Mouse (Mus musculus) liver, embryonic 12.5 days (tissue): Measurements from ENCODE around the gene Map2. TPM values are rescaled to one million over a fixed set of nuclear protein-coding genes. Genes with fewer than 3 reads are reported as not detected.

ENCODE experiments used
- ATAC-seq: fragments of 200-750 bp; cut with Nextera tagmentation; 2 replicates; pipeline ENCODE4 v1.8.0; 2017; ENCODE audit warnings: moderate number of reproducible peaks, mild to moderate bottlenecking, moderate library complexity
- H3K27ac ChIP-seq: fragments of 300-500 bp; sonication (generic); 2 replicates; pipeline ENCODE4 v1.5.1; 2016; ENCODE audit warnings: mild to moderate bottlenecking
- H3K27me3 ChIP-seq: fragments of 300-500 bp; sonication (generic); replicated peaks from 2 replicates; pipeline ENCODE4 v1.6.1; 2016; ENCODE audit warnings: mild to moderate bottlenecking, moderate library complexity
- H3K36me3 ChIP-seq: fragments of 300-500 bp; sonication (generic); 2 replicates; pipeline ENCODE4 v1.6.1; 2016; ENCODE audit warnings: mild to moderate bottlenecking, moderate library complexity
- H3K4me1 ChIP-seq: fragments of 300-500 bp; sonication (generic); 2 replicates; pipeline ENCODE4 v1.6.1; 2016
- H3K4me2 ChIP-seq: fragments of 300-500 bp; sonication (generic); 2 replicates; pipeline ENCODE4 v1.6.1; 2016; ENCODE audit warnings: mild to moderate bottlenecking, moderate library complexity
- H3K4me3 ChIP-seq: fragments of 300-500 bp; sonication (generic); 2 replicates; pipeline ENCODE4 v1.5.1; 2016; ENCODE audit warnings: mild to moderate bottlenecking, moderate library complexity
- H3K9ac ChIP-seq: fragments of 300-500 bp; sonication (generic); 2 replicates; pipeline ENCODE4 v1.6.1; 2016; ENCODE audit warnings: mild to moderate bottlenecking, moderate library complexity
- H3K9me3 ChIP-seq: fragments of 300-500 bp; sonication (generic); replicated peaks from 2 replicates; pipeline ENCODE4 v1.6.1; 2016; ENCODE audit warnings: mild to moderate bottlenecking, moderate library complexity
- WGBS: fragments of 180-500 bp; shearing (Covaris S2); methylation state at CpG from one replicate; pipeline ENCODE4 v1.1.7; 2016; ENCODE audit not compliant: insufficient replicate concordance; 5-methylcytosine and 5-hydroxymethylcytosine counted together
- polyA plus RNA-seq: library from polyadenylated mRNA; unstranded; fragments of >200 nt; fragmentation: Nextera tagmentation; extraction: Ambion mirVana; gene quantifications from 2 replicates; pipeline ENCODE4 v1.2.1, GENCODE M21; 2016

The Map2 gene
- polyA plus RNA-seq, 1 experiment from 2014 or later = 1.0 TPM

GRCm38 (mm10) chr1:66266231-66266924, 91.3 kb downstream of the Map2 start:
- no peaks in the 10 kb centered on the region for H3K9me3 ChIP-seq
- no peaks in the 10 kb centered on the region for H3K4me1 ChIP-seq
- H3K9ac ChIP-seq = no peak overlapping the region
- 62% methylated on average over 4 of the region's 4 CpGs for WGBS
- H3K27me3 ChIP-seq = no peaks in the 10 kb centered on the region
- H3K4me2 ChIP-seq = no peak overlapping the region
- H3K27ac ChIP-seq = no peak overlapping the region
- no peak overlapping the region for H3K4me3 ChIP-seq
- ATAC-seq = no peak
- H3K36me3 ChIP-seq = no peaks in the 10 kb centered on the region

- Histone ChIP-seq H3K4me1 (no peaks in the 10 kb centered on the region), H3K27ac (no peak overlapping the region), H3K4me2 (no peak overlapping the region), H3K9me3 (no peaks in the 10 kb centered on the region), H3K27me3 (no peaks in the 10 kb centered on the region), H3K4me3 (no peak overlapping the region), H3K9ac (no peak overlapping the region), H3K36me3 (no peaks in the 10 kb centered on the region)
- no peak for ATAC-seq
- 78% methylated on average over 3 of the region's 5 CpGs for WGBS
These were observed 102.6 kb downstream of the Map2 start for GRCm38 (mm10) chr1:66277663-66278062.

GRCm38 (mm10) chr1:66279222-66280009, 104.3 kb downstream of the Map2 start:
- Histone ChIP-seq H3K4me3 (no peak overlapping the region), H3K27me3 (no peaks in the 10 kb centered on the region), H3K4me2 (no peak overlapping the region), H3K4me1 (no peaks in the 10 kb centered on the region), H3K36me3 (no peaks in the 10 kb centered on the region), H3K27ac (no peak overlapping the region), H3K9me3 (no peaks in the 10 kb centered on the region), H3K9ac (no peak overlapping the region)
- WGBS = 47% methylated on average over 4 of the region's 4 CpGs
- ATAC-seq = no peak

GRCm38 (mm10) chr1:66280152-66280551, 105.1 kb downstream of the Map2 start:
- ATAC-seq = no peak

DNA sequence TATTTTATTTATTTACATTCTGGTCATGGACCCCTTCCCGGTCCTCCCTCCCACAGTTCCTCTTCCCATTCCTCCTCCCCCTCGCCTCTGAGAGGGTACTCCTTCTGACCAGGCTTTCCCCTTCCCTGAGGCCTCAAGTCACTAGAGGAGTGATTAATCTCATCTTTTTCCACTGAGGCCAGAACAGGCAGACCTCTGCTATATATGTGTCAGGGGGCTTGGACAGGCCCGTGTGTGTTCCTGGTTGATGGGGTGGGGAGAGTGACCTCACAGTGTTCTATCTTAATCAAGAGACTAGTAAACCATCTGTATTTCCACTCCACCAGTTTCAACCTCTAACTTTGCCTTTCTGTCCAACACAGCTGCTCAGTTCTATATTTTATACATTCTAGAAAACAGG, 107.4 kb downstream of the Map2 start:
- WGBS = 51% methylated on average over 3 of the region's 3 CpGs

More at GRCm38 (mm10) chr1:66280152-66280551, 105.1 kb downstream of the Map2 start:
- H3K4me1 ChIP-seq = no peaks in the 10 kb centered on the region
- no peak overlapping the region for H3K9ac ChIP-seq
- WGBS = 65% methylated on average over 4 of the region's 4 CpGs
- no peaks in the 10 kb centered on the region for H3K9me3 ChIP-seq
- H3K36me3 ChIP-seq = no peaks in the 10 kb centered on the region
- no peaks in the 10 kb centered on the region for H3K27me3 ChIP-seq
- no peak overlapping the region for H3K27ac ChIP-seq
- H3K4me2 ChIP-seq = no peak overlapping the region
- H3K4me3 ChIP-seq = no peak overlapping the region

GRCm38 (mm10) chr1:66288987-66289386, 113.9 kb downstream of the Map2 start:
- 67% methylated on average over 4 of the region's 4 CpGs for WGBS
- no peak overlapping the region for H3K4me3 ChIP-seq
- no peak for ATAC-seq
- no peak overlapping the region for H3K9ac ChIP-seq
- no peaks in the 10 kb centered on the region for H3K4me1 ChIP-seq
- no peak overlapping the region for H3K27ac ChIP-seq
- H3K36me3 ChIP-seq = no peaks in the 10 kb centered on the region
- H3K9me3 ChIP-seq = no peaks in the 10 kb centered on the region
- H3K4me2 ChIP-seq = no peak overlapping the region
- H3K27me3 ChIP-seq = no peaks in the 10 kb centered on the region

More for the DNA sequence above, 107.4 kb downstream of the Map2 start:
- Histone ChIP-seq H3K27me3 (no peaks in the 10 kb centered on the region), H3K36me3 (no peaks in the 10 kb centered on the region), H3K4me1 (no peaks in the 10 kb centered on the region), H3K9ac (no peak overlapping the region), H3K27ac (no peak overlapping the region), H3K4me3 (no peak overlapping the region), H3K4me2 (no peak overlapping the region), H3K9me3 (no peaks in the 10 kb centered on the region)
- ATAC-seq = no peak

DNA sequence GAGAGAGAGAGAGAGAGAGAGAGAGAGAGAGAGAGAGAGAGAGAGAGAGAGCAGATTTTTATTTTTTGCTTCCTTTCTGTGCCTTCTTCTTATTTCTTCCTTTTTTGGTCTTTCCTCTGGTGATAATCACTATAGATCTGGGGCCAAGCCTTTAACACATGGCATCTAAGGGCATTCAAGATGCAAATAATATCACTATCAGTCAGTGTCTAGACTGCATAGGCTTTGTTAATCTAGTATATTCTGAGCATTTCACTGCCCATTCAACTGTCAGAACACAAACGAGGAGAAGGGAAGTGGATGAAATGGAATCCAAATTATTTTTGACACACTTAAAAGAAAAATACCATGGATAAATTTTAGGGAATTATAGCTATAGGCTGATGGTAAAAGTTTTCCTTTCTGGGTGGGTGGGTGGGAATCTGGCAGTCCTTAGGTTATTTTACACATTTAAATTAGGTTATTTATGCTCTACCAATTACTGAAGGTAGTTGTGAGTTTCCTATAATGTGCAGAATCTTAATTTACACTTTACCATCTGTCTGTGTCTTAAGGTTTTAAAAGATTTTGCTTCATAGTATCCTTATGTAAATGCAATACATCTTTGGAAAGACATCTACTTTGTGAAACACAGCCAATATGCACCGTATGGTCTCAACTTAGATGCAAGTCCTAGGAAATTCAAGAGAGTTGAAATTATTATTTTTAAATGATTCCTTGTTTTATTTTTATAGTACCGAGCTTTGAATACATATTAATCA, 117.2 kb downstream of the Map2 start:
- Histone ChIP-seq H3K27ac (no peak overlapping the region), H3K4me3 (no peak overlapping the region), H3K4me1 (no peaks in the 10 kb centered on the region), H3K27me3 (no peaks in the 10 kb centered on the region), H3K36me3 (no peaks in the 10 kb centered on the region), H3K9ac (no peak overlapping the region), H3K9me3 (no peaks in the 10 kb centered on the region), H3K4me2 (no peak overlapping the region)
- WGBS = 54% methylated on average over 3 of the region's 3 CpGs
- ATAC-seq = no peak

- Histone ChIP-seq H3K36me3 (no peaks in the 10 kb centered on the region), H3K4me3 (no peak overlapping the region), H3K9ac (no peak overlapping the region), H3K9me3 (no peaks in the 10 kb centered on the region), H3K4me2 (no peak overlapping the region), H3K4me1 (no peaks in the 10 kb centered on the region), H3K27ac (no peak overlapping the region), H3K27me3 (no peaks in the 10 kb centered on the region)
- 75% methylated on average over 6 of the region's 6 CpGs for WGBS
- ATAC-seq = no peak
These were observed 124.3 kb downstream of the Map2 start for GRCm38 (mm10) chr1:66299376-66299775.

DNA sequence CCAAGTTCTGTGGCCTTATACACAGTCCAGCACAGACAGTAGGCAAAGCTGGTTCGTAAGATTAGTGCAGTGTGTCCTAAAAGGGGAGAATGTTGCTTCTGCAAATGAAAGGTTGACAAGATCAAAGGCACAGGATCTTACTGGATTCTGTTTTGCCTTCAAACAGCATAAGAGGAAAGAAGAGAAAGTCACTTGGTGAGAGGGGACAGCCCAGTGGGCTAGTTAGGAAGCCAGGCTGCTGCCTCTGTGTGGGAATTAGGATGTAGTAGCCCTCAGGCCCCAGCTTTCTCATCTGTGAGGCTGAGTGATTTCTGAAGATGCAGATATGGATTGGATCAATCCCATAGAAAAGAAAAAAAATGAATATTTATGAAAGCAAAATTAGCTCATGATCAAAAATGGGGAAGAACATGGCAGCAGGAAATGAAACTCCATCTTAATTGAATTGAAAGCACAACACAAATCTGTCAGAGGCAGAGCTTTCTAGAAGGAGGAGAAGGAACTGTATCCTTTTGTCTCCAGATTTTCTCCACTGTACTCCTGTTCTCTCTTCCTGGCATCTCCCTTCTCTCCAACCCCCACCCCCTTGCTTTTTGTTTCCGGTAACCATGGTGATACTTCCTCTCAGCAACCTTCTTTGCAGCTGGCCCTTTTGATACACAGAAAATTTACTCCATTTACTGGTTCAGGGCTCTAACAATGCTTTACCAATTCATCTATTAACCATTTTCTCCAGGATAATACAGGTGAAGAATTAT, 145.5 kb downstream of the Map2 start:
- 73% methylated on average over 2 of the region's 2 CpGs for WGBS
- H3K36me3 ChIP-seq = no peaks in the 10 kb centered on the region
- no peaks in the 10 kb centered on the region for H3K27me3 ChIP-seq
- no peak overlapping the region for H3K4me3 ChIP-seq
- ATAC-seq = no peak
- no peak overlapping the region for H3K9ac ChIP-seq
- H3K4me1 ChIP-seq = no peaks in the 10 kb centered on the region
- no peak overlapping the region for H3K27ac ChIP-seq
- H3K9me3 ChIP-seq = no peaks in the 10 kb centered on the region
- H3K4me2 ChIP-seq = no peak overlapping the region

- Histone ChIP-seq H3K27ac (no peak overlapping the region), H3K4me3 (no peak overlapping the region), H3K9me3 (no peaks in the 10 kb centered on the region), H3K9ac (no peak overlapping the region), H3K4me2 (no peak overlapping the region), H3K27me3 (no peaks in the 10 kb centered on the region), H3K4me1 (no peaks in the 10 kb centered on the region), H3K36me3 (no peaks in the 10 kb centered on the region)
- no peak for ATAC-seq
- 43% methylated on average over 1 of the region's 1 CpGs for WGBS
These were observed 146.0 kb downstream of the Map2 start for GRCm38 (mm10) chr1:66321136-66321502.

- Histone ChIP-seq H3K4me3 (no peak overlapping the region), H3K4me2 (no peak overlapping the region), H3K27me3 (no peaks in the 10 kb centered on the region), H3K9me3 (no peaks in the 10 kb centered on the region), H3K4me1 (no peaks in the 10 kb centered on the region), H3K9ac (no peak overlapping the region), H3K27ac (no peak overlapping the region), H3K36me3 (no peaks in the 10 kb centered on the region)
- WGBS = 61% methylated on average over 15 of the region's 15 CpGs
- ATAC-seq = no peak
These were observed 146.6 kb downstream of the Map2 start for GRCm38 (mm10) chr1:66321631-66322142.
